Mouse (Mus musculus): ENCODE results near the gene Odf3l1. TPM values are rescaled to one million over a fixed set of nuclear protein-coding genes. Genes with fewer than 3 reads are reported as not detected.

Gene Odf3l1
- not detected for polyA plus RNA-seq (2015; fragmentation: Illumina TruSeq; extraction: RNeasy Lipid Tissue Mini Kit (QIAGEN cat#74804); ENCODE audit: insufficient read depth, low read depth, low replicate concordance)

DNA sequence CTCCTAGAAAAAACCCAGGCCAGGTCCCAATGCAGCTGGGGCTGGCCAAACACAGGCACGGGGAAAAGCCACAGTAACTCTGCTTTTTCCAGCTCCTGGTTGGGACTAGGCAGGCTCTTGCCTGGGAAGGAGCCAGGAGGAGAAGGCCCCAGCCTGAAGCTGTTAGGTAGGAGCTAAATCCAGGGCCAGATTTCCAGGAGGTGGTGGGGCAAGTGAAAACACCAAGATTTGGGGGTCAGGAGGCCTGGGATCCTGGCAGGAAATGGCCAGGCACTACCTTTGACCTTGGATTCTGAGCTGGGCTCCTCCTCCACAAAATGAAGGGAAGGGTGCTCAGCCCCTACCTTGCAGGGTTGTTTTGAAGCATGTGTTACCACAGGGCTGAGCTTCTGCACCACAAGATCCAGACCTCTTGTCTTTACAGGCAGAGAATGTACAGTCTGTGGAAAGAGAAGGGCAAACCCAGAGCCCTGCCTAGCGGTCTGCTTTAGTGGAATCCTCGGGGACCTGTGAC is at the start of gene Odf3l1:
Gene Odf3l1 (minus strand): TSS at position 464 of the 514 bp plus-strand sequence.

DNA sequence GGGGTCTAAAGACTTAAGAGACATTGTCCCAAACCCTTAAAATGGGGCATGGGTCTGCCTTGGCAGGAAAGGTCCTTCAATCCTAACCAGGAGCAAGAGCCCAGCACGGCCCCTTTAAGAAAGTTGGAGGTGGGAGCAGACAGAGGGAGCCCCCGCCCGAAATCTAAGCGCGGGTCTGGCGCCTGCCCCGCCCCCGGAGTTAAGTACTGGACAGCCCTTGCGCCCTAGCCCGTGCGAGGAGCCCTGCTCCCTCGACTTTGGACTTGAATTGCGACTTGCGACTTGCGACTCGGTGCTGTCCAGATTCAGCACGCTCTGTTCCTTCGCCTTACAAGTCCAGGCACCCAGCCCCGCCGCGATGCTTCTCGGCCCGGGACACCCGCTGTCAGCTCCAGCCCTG is 353 bp upstream of the Odf3l1 start, which contains the start of gene Cspg4:
Gene Cspg4 (plus strand): TSS at position 202 of the 400 bp plus-strand sequence.

Other genes with a start within 250 kb of the Odf3l1 start
- gene Lingo1, start 68.2 kb downstream of the Odf3l1 start, polyA plus RNA-seq (2015; fragmentation: Illumina TruSeq; extraction: RNeasy Lipid Tissue Mini Kit (QIAGEN cat#74804); ENCODE audit: insufficient read depth, low read depth, low replicate concordance) = 0.42 TPM
- 3.8 TPM for gene Cspg4, start 354 bp upstream of the Odf3l1 start, polyA plus RNA-seq (2015; fragmentation: Illumina TruSeq; extraction: RNeasy Lipid Tissue Mini Kit (QIAGEN cat#74804); ENCODE audit: insufficient read depth, low read depth, low replicate concordance)
- 4.6 TPM for gene Snx33, start 63.7 kb upstream of the Odf3l1 start, polyA plus RNA-seq (2015; fragmentation: Illumina TruSeq; extraction: RNeasy Lipid Tissue Mini Kit (QIAGEN cat#74804); ENCODE audit: insufficient read depth, low read depth, low replicate concordance)
- 35.8 TPM for gene Imp3, start 72.8 kb upstream of the Odf3l1 start, polyA plus RNA-seq (2015; fragmentation: Illumina TruSeq; extraction: RNeasy Lipid Tissue Mini Kit (QIAGEN cat#74804); ENCODE audit: insufficient read depth, low read depth, low replicate concordance)
- 2.2 TPM for gene Snupn, start 86.2 kb upstream of the Odf3l1 start, polyA plus RNA-seq (2015; fragmentation: Illumina TruSeq; extraction: RNeasy Lipid Tissue Mini Kit (QIAGEN cat#74804); ENCODE audit: insufficient read depth, low read depth, low replicate concordance)
- 6.2 TPM for gene Ptpn9, start 130.2 kb upstream of the Odf3l1 start, polyA plus RNA-seq (2015; fragmentation: Illumina TruSeq; extraction: RNeasy Lipid Tissue Mini Kit (QIAGEN cat#74804); ENCODE audit: insufficient read depth, low read depth, low replicate concordance)
- 8.1 TPM for gene Sin3a, start 207.4 kb upstream of the Odf3l1 start, polyA plus RNA-seq (2015; fragmentation: Illumina TruSeq; extraction: RNeasy Lipid Tissue Mini Kit (QIAGEN cat#74804); ENCODE audit: insufficient read depth, low read depth, low replicate concordance)

Data from pancreas, adult 10 weeks (tissue).